Mouse (Mus musculus) hindbrain, embryonic 11.5 days (tissue): ENCODE data around the gene Pkd1. TPM values are rescaled to one million over a fixed set of nuclear protein-coding genes. Genes with fewer than 3 reads are reported as not detected.

Source experiments
- ATAC-seq: fragments of 200-750 bp; cut with Nextera tagmentation; 2 replicates; pipeline ENCODE4 v1.8.0; 2017; ENCODE audit warnings: mild to moderate bottlenecking, moderate TSS enrichment, moderate library complexity; ENCODE audit not compliant: low FRiP score
- DNase-seq: peaks from one replicate; pipeline ENCODE4 v3.0.0-alpha.2; 2015; ENCODE audit warnings: low spot score
- H3K27ac ChIP-seq: fragments of 300-500 bp; sonication (generic); 2 replicates; pipeline ENCODE4 v1.5.1; 2014; ENCODE audit warnings: mild to moderate bottlenecking, low read depth, low read length
- H3K27me3 ChIP-seq: fragments of 300-500 bp; sonication (generic); 2 replicates; pipeline ENCODE4 v1.6.1; 2014; ENCODE audit warnings: mild to moderate bottlenecking, low read length, moderate library complexity, mixed read lengths; ENCODE audit not compliant: control insufficient read depth, insufficient read depth
- H3K36me3 ChIP-seq: fragments of 300-500 bp; sonication (generic); 2 replicates; pipeline ENCODE4 v1.6.1; 2014; ENCODE audit warnings: mild to moderate bottlenecking, low read length, moderate library complexity, mixed read lengths; ENCODE audit not compliant: control insufficient read depth, insufficient read depth
- H3K4me1 ChIP-seq: fragments of 300-500 bp; sonication (generic); replicated peaks from 2 replicates; pipeline ENCODE4 v1.6.1; 2014; ENCODE audit warnings: low read length, mixed read lengths; ENCODE audit not compliant: control insufficient read depth, insufficient read depth
- H3K4me2 ChIP-seq: fragments of 300-500 bp; sonication (generic); replicated peaks from 2 replicates; pipeline ENCODE4 v1.6.1; 2014; ENCODE audit warnings: mild to moderate bottlenecking, low read depth, low read length
- H3K4me3 ChIP-seq: fragments of 300-500 bp; sonication (generic); 2 replicates; pipeline ENCODE4 v1.5.1; 2014; ENCODE audit warnings: low read depth, low read length
- H3K9ac ChIP-seq: fragments of 300-500 bp; sonication (generic); 2 replicates; pipeline ENCODE4 v1.6.1; 2014; ENCODE audit warnings: low read depth, low read length
- H3K9me3 ChIP-seq: fragments of 300-500 bp; sonication (generic); 2 replicates; pipeline ENCODE4 v1.6.1; 2016; ENCODE audit warnings: low read length; ENCODE audit not compliant: control insufficient read depth
- WGBS: fragments of 180-500 bp; shearing (Covaris S2); extraction: QIAGEN DNeasy Blood & Tissue Kit; methylation state at CpG from one replicate; pipeline ENCODE4 v1.1.7; 2014; 5-methylcytosine and 5-hydroxymethylcytosine counted together
- polyA plus RNA-seq: library from polyadenylated mRNA; unstranded; fragments of >200 nt; fragmentation: Nextera tagmentation; extraction: Ambion mirVana; gene quantifications from 2 replicates; pipeline ENCODE4 v1.2.1, GENCODE M21; 2014

Gene Pkd1
- polyA plus RNA-seq, 1 experiment from 2014 or later: 22.2 TPM

- Histone ChIP-seq H3K9me3 (no peaks in the 10 kb centered on the region), H3K4me1 (no peaks in the 10 kb centered on the region), H3K27ac (no peak overlapping the region), H3K27me3 (no peaks in the 10 kb centered on the region), H3K4me3 (no peak overlapping the region), H3K36me3 (peaks cover 16% of the 10 kb centered on the region), H3K4me2 (no peak overlapping the region), H3K9ac (no peak overlapping the region)
- DNase-seq (no peak), ATAC-seq (no peak)
- WGBS: 90% methylated on average over 24 of the region's 24 CpGs
Measured at GRCm38 (mm10) chr17:24514270-24515257, 35.1 kb upstream of the Pkd1 start.

DNA sequence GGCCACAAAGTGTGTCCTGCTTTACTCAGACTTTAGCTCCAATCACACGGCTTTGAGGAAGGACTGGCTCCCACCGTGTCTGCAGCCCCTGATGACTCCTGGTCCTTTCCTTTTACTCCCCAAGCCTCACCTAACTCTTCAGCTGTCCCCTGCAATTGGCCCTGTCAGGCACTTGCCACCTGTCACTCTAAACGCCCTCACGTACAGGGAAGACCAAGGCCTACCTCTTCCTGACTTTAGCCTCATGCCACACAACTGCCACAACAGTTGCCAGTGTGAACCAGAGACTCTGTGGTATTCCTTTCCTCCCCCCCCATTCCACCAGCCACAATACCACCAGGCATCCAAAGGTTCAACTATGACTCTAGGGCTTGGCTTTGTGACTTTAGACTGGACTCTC is 29.2 kb upstream of the Pkd1 start:
- no peaks in the 10 kb centered on the region for H3K27me3 ChIP-seq
- peaks cover 2% of the 10 kb centered on the region; the same call in 1 of the 2 replicates for H3K36me3 ChIP-seq
- H3K9ac ChIP-seq: no peak overlapping the region
- H3K4me1 ChIP-seq: no peaks in the 10 kb centered on the region
- DNase-seq (no peak), ATAC-seq (no peak)
- H3K4me3 ChIP-seq: no peak overlapping the region
- WGBS: 90% methylated on average over 4 of the region's 4 CpGs
- H3K27ac ChIP-seq: no peak overlapping the region
- no peak overlapping the region for H3K4me2 ChIP-seq
- no peaks in the 10 kb centered on the region for H3K9me3 ChIP-seq

DNA sequence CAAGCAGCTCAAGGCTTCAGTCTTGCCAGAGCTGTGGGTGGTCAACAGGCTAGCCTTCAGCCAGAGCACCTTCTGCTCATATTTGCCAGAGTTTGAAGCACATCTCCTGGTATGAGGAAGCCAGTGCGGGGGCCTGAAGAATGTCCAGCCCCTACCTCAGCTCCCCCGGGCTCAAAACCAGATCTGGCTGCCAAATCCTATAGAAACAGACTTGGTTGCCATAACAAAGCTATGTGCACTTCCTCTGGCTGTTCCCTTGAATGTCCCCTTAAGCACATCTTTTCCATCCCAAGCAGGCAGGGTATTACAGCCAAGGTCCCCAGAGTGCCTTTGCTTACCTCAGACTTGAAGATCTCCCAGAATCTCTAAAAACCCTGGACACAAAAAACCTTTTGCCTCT is 24.9 kb upstream of the Pkd1 start:
- 87% methylated on average over 2 of the region's 2 CpGs for WGBS

DNA sequence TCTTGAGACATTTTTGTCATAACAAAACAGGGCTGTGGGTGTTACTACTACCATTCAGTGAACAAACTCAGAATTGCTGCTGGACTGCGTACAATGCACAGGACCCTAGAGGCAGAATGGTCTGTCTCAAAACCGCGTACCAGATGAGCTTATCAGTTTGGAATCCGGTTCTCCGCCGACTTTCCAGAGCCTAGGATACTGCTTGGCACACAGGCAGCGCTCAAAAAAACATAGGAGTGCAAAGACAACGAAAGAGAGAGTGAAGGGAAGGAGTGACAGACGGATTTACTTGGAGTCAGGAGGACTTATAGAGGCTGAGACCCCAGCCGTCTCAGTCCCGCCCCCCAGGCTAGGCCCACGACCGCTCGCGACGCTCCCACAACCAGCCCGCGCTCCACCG is 22.3 kb upstream of the Pkd1 start:
- peak overlapping the region; percentile 55; the same call in 1 of the 2 replicates for H3K27ac ChIP-seq
- peaks cover 12% of the 10 kb centered on the region for H3K4me1 ChIP-seq
- no peaks in the 10 kb centered on the region; the same call in 1 of the 2 replicates for H3K36me3 ChIP-seq
- H3K4me2 ChIP-seq: peak overlapping the region; percentile 51
- WGBS: under 1% methylated on average over 19 of the region's 19 CpGs
- H3K9me3 ChIP-seq: no peaks in the 10 kb centered on the region
- no peak for DNase-seq
- peak overlapping the region; percentile 88 for H3K4me3 ChIP-seq
- no peak for ATAC-seq
- H3K9ac ChIP-seq: peak overlapping the region; percentile 83
- no peaks in the 10 kb centered on the region for H3K27me3 ChIP-seq

More for the DNA sequence above, 24.9 kb upstream of the Pkd1 start:
- no peaks in the 10 kb centered on the region for H3K27me3 ChIP-seq
- H3K27ac ChIP-seq: no peak overlapping the region
- no peak overlapping the region for H3K9ac ChIP-seq
- ATAC-seq (no peak), DNase-seq (no peak)
- no peak overlapping the region for H3K4me2 ChIP-seq
- H3K4me3 ChIP-seq: no peak overlapping the region
- peaks cover 12% of the 10 kb centered on the region for H3K4me1 ChIP-seq
- H3K9me3 ChIP-seq: no peaks in the 10 kb centered on the region
- no peaks in the 10 kb centered on the region for H3K36me3 ChIP-seq

DNA sequence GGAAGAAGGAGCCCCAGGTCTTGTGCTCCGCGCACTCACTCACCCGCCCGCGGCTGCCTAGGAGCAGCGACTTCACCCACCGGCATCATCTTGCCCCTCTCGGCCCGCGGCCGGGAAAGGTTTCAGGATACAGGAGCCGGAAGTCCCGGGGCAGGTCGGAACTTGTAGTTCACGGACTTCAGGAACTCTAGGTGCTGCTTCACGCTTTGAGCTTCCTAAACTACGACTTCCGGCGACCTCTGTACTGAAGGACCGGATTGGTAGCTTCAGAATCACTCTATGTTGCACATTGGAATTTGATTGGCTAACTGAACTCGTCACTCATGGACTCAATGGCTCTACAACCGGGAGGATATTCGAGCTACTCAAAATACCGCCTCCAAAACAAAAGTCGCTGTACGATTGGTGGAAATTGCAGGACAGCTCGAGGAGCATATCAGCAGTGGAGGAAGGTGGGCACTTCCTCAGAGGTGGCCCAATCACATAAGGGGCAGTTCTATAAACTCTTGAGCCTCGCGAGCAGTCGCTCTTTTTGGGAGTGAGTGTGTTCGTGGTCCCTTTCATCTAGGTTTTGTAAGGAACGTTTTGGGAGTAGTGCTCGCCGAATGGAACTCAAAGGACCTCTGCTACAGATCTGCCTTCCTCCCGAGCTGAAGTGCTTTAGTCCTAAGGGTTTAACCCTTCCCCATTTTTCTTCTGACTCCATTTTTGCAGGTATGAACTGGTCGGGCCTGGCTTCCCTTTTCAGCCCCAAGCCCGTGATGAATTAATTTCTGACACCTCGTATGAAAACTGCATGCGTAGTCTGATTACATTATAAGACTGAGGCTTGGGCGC is 21.7 kb upstream of the Pkd1 start, which contains the start of gene Traf7:
Traf7 (minus strand) TSS at position 216 of the 837 bp plus-strand sequence.
- WGBS: under 1% methylated on average over 40 of the region's 40 CpGs
- H3K4me2 ChIP-seq: peak within 1 kb of the TSS; percentile 83
- peak; percentile 95 for DNase-seq
- H3K4me3 ChIP-seq: peak within 1 kb of the TSS; percentile 88
- no peaks in the 10 kb centered on the region; the same call in 1 of the 2 replicates for H3K36me3 ChIP-seq
- peak within 1 kb of the TSS; percentile 83 for H3K9ac ChIP-seq
- H3K9me3 ChIP-seq: no peaks in the 10 kb centered on the region
- ATAC-seq: peak; percentile 97
- H3K4me1 ChIP-seq: peaks cover 12% of the 10 kb centered on the region
- H3K27me3 ChIP-seq: no peaks in the 10 kb centered on the region
- peak within 1 kb of the TSS; percentile 75 for H3K27ac ChIP-seq

DNA sequence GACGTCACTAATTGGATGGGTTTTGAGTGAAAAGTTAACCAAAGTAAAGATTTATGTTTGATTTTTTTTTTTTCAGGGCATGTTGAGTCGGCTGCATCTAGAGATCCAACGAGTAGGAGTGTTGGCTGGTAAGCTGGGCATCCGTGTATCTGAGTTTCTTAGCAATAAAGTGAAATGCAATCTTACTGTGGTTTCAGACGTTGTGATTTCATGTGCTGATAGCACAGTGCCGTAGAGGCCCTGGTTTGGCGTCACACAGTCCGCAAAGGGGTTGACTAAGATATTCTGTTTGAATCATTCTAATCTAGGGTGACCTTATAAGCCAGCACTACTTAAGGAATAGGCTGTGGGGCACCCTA is 21.1 kb upstream of the Pkd1 start:
- ATAC-seq (no peak), DNase-seq (no peak)
- Histone ChIP-seq H3K4me1 (peaks cover 16% of the 10 kb centered on the region), H3K27me3 (no peaks in the 10 kb centered on the region), H3K4me3 (peak overlapping the region; percentile 64), H3K9ac (peak overlapping the region; percentile 77), H3K9me3 (no peaks in the 10 kb centered on the region), H3K27ac (peak overlapping the region; percentile 75), H3K4me2 (peak overlapping the region; percentile 83), H3K36me3 (no peaks in the 10 kb centered on the region; the same call in 1 of the 2 replicates)
- under 1% methylated on average over 8 of the region's 8 CpGs for WGBS

DNA sequence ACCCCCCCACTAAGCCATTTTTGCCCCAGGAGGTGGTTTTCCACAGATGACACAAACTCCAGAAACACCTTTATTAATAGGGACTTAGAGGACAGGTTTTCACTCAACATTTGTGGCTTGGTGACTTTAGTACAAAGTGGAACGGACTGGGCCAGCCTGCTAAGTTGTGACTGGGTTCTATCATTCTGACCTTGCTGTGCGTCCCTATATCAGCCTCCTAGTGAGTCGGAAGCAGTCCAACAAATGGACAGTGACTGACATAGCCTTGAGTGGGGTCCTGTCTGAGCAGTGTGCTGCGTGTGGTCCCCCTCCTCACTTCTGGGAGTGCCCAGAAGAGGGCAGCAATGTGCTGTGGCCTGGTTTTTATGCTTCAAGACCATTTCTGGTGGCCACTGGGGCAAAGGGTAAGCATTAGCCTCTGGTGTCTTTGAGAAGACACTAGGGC is 20.6 kb upstream of the Pkd1 start:
- H3K27ac ChIP-seq: peak overlapping the region; percentile 39; the same call in 1 of the 2 replicates
- H3K9me3 ChIP-seq: no peaks in the 10 kb centered on the region
- peak; percentile 93 for DNase-seq
- H3K9ac ChIP-seq: peak overlapping the region; percentile 77
- ATAC-seq: no peak
- H3K4me2 ChIP-seq: peak overlapping the region; percentile 83
- peaks cover 16% of the 10 kb centered on the region for H3K4me1 ChIP-seq
- H3K36me3 ChIP-seq: no peaks in the 10 kb centered on the region; the same call in 1 of the 2 replicates
- 2% methylated on average over 4 of the region's 4 CpGs for WGBS
- no peaks in the 10 kb centered on the region for H3K27me3 ChIP-seq
- peak overlapping the region; percentile 64 for H3K4me3 ChIP-seq

DNA sequence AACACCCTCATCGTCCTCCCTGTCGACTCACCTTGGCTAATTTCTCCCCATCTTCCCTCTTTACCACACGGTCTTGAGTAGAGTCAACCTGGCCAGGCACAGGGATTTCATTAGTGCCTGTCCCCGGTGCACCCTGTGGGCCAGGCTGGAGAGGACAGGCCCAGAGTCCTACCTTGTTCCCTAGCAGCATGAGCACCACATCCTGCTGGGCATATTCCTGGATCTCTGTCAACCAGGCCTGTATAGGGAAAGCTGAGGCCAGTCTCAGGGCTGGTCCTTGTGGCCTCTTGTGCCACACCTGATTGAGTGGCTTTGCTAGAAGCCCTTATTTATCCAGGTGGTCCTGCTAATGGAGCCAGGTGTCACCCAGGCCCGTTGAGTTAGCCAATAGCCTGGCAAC is 19.8 kb upstream of the Pkd1 start:
- Histone ChIP-seq H3K4me3 (peak overlapping the region; percentile 64), H3K36me3 (no peaks in the 10 kb centered on the region; the same call in 1 of the 2 replicates), H3K27me3 (no peaks in the 10 kb centered on the region), H3K9ac (peak overlapping the region; percentile 77; the same call in 1 of the 2 replicates), H3K4me1 (peaks cover 16% of the 10 kb centered on the region), H3K9me3 (no peaks in the 10 kb centered on the region), H3K27ac (no peak overlapping the region), H3K4me2 (peak overlapping the region; percentile 83)
- DNase-seq: no peak
- WGBS: 22% methylated on average over 5 of the region's 5 CpGs
- ATAC-seq: no peak
